Mouse (Mus musculus) olfactory bulb, adult 2 months (tissue): ENCODE measurements around the gene Vars. TPM values are rescaled to one million over a fixed set of nuclear protein-coding genes. Genes with fewer than 3 reads are reported as not detected.
"Not testable (repeated sequence)": the region's sequence is repeated elsewhere in the genome, so short reads cannot be mapped to it uniquely, and the experiment has no call there.

Experiments used
- H3K27ac ChIP-seq: fragments of 200-500 bp; 2 replicates; pipeline ENCODE4 v1.5.1; 2012; ENCODE audit warnings: low read depth, low read length; ENCODE audit not compliant: insufficient read depth
- H3K4me1 ChIP-seq: fragments of 200-500 bp; 2 replicates; pipeline ENCODE4 v1.6.1; 2012; ENCODE audit warnings: low read length; ENCODE audit not compliant: control insufficient read depth, insufficient read depth
- H3K4me3 ChIP-seq: fragments of 200-500 bp; 2 replicates; pipeline ENCODE4 v1.5.1; 2012; ENCODE audit warnings: mild to moderate bottlenecking, low read depth, low read length, moderate library complexity; ENCODE audit not compliant: insufficient read depth
- CTCF ChIP-seq: fragments of 200-500 bp; IDR thresholded peaks from 2 replicates; pipeline ENCODE4 v1.5.1; 2012; ENCODE audit warnings: low read depth, mild to moderate bottlenecking, low read length, moderate library complexity; ENCODE audit not compliant: insufficient read depth
- POLR2A ChIP-seq: fragments of 200-500 bp; IDR thresholded peaks from 2 replicates; pipeline ENCODE4 v1.6.1; 2012; ENCODE audit warnings: mild to moderate bottlenecking, low read depth, low read length, moderate library complexity; ENCODE audit not compliant: insufficient read depth
- WGBS: fragments of 180-500 bp; shearing (Covaris S2); methylation state at CpG from one replicate; pipeline ENCODE4 v1.1.7; 2018; 5-methylcytosine and 5-hydroxymethylcytosine counted together
- polyA plus RNA-seq: library from polyadenylated mRNA; stranded (reverse); fragments of >200 nt; gene quantifications from 2 replicates; pipeline ENCODE4 v1.2.4, GENCODE M21; 2012; ENCODE audit warnings: low replicate concordance; ENCODE audit not compliant: missing spikeins, insufficient read depth, insufficient read length

Gene Vars
- polyA plus RNA-seq, 1 experiment, result not detected

DNA sequence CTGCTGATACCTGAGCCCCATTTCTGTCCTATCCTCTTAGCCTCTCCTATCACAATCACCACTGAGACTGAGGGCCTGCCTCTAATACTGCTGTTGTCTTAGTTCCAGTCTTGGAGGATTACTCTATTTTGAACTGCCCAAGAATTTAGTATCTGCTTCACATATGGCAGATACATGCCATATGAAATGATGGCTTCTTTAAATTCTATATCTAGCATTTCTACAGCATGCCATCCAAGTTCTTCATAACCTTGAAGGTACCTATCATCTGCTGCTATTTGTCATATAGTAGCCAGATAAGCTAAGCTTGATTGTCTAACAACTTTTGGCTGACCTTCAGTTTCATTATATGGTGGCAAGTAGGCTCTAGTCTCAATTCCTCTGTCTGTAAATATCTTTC lies 6.0 kb upstream of the Vars start:
- TF ChIP-seq POLR2A (no peak), CTCF (no peak)
- no peak overlapping the region for H3K4me3 ChIP-seq

DNA sequence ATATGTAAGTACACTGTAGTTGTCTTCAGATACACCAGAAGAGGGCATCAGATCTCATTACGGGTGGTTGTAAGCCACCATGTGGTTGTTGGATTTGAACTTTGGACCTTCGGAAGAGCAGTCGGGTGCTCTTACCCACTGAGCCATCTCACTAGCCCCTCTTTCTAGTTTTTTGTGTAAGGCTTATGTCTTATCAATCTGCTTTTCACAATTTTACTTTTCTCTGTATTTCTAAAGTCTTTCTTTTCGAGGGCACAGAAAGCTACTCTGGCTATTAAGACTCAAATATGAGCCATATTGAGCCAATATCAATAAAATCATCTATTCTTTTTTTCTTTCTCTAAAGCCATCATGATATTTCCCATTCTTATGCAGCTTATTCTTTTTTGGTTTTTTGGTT lies 5.6 kb upstream of the Vars start:
- 90% methylated on average over 4 of the region's 4 CpGs for WGBS
- H3K4me1 ChIP-seq, H3K27ac ChIP-seq, H3K4me3 ChIP-seq: not testable (repeated sequence)

More for the DNA sequence above, 6.0 kb upstream of the Vars start:
- Histone ChIP-seq H3K27ac (no peak overlapping the region), H3K4me1 (0 out of 2 replicates have a peak, but pooled peaks cover under 1% of the 10 kb centered on the region)

DNA sequence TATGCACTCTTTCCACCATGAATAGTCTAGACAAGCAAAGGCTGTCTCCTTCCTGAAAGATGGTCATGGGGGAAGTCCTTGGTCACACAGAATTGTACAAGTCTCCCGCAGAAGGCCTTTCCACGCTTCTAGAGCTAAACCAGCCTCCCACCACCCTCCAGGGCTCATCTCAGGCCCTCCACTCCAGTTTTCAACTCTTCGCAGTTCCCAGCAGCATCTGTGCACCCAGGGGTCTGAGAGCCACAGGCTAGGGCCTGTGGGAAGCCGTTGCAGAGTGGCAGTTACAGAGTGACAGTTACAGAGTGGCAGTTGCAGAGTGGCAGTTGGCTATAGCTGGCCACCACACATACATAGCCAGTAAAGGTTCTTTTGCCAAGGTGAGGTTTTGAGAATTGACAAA lies 4.9 kb upstream of the Vars start:
- 99% methylated on average over 4 of the region's 4 CpGs for WGBS
- not testable (repeated sequence) for H3K4me3 ChIP-seq, H3K27ac ChIP-seq, H3K4me1 ChIP-seq

DNA sequence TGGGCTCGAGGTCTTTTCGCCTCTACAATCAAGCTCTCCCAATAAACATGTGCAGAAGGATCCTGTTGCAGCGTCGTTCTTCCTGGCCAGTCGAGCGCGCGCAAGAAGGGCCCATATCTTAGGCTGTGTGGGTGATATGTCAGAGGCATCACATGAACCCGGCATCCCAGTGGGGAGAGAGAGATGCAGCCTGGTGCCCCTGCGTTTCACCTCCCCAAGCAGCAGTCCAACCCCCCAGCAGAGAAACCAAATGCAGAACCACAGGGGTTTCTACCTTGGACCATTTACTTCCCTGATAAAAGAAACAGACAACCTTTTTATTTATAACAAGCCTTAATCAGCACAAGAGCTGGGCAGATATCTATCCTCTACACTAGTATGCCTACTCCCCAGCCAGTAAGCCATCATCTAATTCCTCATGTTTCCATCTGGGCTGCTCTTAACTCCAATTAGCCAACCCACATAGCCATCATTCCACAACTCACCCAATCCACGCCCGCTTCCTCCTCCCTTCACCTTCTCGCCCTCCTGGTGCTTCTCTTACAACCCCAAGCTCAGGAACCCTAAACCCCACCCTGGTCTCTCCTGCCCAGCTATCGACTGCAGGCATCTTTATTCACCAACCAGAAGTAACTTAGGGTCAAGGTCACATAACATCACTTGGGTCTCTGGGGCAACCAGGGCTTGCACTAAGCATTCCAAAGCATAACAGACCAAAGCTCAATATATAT lies 4.2 kb upstream of the Vars start:
- Histone ChIP-seq H3K27ac (no peak overlapping the region), H3K4me1 (peaks cover 4% of the 10 kb centered on the region), H3K4me3 (no peak overlapping the region)
- WGBS, result 92% methylated on average over 13 of the region's 14 CpGs
- no peak for TF ChIP-seq CTCF
- no peak for TF ChIP-seq POLR2A

DNA sequence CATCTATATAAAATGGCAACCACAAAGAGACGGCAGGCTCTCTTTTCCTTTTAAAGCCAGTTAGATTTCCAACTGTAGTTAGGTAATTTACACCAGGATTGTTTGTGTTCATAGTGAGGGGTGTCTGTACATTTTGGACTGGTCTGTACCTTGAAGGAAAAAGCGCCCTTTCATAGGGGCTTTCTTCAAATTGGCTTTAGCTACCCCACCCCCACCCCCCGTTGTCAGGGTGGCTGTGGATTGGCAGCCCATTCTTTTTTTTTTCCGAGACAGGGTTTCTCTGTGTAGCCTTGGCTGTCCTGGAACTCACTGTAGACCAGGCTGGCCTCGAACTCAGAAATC lies 3.7 kb upstream of the Vars start:
- Histone ChIP-seq H3K4me3 (no peak overlapping the region), H3K27ac (no peak overlapping the region), H3K4me1 (peaks cover 4% of the 10 kb centered on the region)
- 89% methylated on average over 5 of the region's 5 CpGs for WGBS
- TF ChIP-seq POLR2A (no peak), CTCF (no peak)

DNA sequence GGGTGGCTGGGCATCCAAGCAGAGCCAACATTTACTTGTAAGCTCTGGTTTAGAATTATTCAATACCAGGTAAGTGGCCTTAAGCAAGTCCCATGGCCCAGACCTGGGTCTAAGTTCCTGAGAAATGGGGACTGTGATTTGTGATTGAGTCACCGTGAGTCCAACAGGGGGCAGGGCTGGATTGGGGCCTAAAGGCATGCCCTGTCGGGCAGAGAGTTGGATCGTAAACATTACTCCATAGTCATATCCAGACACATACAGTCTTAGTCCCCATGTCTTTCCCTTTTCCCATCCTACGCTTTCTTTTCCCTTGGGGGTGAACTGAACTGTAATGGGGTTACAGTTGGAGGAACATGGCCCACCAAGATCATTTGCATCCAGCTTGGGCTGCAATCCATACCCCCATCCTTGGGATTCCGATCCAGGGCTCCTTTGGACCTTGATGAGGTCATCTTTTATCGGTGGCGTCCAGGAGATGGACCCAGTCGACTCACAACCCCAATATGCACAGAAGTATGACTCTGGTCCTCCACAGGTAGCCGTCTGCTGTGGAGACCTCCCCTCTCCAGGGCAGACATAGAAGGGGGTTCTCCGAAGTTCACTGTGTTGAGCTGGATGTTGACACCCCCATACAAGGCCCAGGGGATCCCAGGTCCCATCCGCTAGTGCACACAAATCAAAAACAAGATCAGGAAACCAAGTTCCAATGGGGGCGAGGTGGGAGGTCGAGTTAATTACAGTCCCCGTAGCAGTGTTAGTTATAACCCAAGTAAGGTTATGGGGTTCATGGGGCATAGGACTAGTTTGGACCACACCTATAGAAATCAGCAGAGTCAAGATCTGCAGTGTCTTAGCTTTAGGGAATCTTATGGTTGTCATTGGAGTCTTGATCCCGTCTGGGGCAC lies 2.0 kb upstream of the Vars start:
- TF ChIP-seq CTCF (no peak), POLR2A (no peak)
- WGBS, result 91% methylated on average over 15 of the region's 15 CpGs
- H3K27ac ChIP-seq, result no peak overlapping the region

DNA sequence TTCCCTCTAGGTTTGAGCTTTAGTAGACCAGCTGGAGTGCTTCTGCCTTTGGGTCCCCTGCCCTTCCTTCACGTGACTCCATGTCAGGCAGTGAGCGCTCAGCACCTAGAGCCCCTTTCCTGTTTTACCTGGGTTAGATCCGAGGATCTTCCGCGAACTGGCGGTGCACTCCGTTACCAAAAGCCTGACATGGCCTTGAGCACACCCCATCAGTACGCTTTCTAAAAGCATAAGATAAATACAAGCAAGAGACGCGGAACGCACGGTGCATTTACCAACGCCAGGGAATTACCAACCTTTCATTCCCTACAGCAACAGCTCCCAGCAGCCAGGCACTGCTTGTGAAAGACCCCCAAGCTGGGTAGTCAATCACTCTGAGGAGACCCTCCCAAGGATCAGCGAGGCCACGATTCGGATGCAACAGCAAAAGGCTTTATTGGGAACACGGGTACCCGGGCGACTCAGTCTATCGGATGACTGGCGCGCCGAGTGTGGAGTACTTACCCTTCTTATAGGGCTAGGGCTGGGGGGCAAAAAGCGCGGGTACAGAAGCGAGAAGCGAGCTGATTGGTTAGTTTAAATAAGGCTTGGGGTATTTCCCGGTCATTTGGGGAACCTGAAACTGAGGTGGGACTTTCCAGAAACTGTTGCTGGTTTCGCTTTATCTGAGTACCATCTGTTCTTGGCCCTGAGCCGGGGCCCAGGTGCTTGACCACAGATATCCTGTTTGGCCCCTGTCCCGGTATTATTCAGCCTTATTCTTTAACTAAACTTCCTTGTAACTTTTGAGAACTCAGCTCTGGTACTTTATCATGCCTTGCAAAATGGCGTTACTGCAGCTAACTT lies 693 bp upstream of the Vars start:
- 18% methylated on average over 30 of the region's 32 CpGs for WGBS
- not testable (repeated sequence) for H3K27ac ChIP-seq

More for the DNA sequence above, 2.0 kb upstream of the Vars start:
- peaks cover 10% of the 10 kb centered on the region for H3K4me1 ChIP-seq
- H3K4me3 ChIP-seq, result no peak overlapping the region

DNA sequence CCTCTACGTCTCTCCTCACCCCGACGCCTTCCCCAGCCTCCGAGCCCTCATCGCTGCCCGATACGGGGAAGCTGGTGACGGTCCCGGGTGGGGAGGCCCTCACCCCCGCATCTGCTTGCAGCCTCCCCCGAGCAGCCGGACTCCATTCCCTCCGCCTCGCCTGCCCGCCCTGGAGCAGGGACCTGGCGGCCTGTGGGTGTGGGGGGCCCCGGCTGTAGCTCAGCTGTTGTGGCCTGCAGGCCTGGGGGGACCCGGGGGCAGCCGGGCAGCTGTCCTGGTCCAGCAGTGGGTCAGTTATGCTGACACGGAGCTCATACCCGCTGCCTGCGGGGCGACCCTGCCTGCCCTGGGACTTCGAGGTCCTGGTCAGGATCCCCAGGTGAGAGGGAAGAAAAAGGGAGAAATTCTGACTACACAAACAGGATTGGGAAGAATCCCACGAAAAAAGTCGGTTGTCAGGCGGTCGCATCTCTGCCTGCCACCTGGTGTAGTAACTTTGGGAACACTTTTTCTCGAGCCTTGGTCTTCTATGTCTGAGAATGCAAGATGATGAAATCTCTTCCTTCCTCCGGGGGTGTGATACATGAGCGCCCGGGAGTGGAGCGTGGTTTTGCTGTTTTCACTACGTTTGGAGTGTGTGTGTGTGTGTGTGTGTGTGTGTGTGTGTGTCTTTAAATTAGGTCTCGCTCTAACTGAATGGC lies 815 bp downstream of the Vars start:
- TF ChIP-seq POLR2A, result no peak
- TF ChIP-seq CTCF, result no peak
- peaks cover 10% of the 10 kb centered on the region for H3K4me1 ChIP-seq
- no peak overlapping the region; the same call in 1 of the 2 replicates for H3K27ac ChIP-seq
- WGBS, result under 1% methylated on average over 35 of the region's 35 CpGs
- peak overlapping the region; percentile 84 for H3K4me3 ChIP-seq

More for the DNA sequence above, 693 bp upstream of the Vars start:
- Histone ChIP-seq H3K4me1 (peaks cover 10% of the 10 kb centered on the region), H3K4me3 (peak overlapping the region; percentile 84)
